Mouse (Mus musculus) myocyte (in vitro differentiated cells): ENCODE results near the gene Hjurp. TPM values are rescaled to one million over a fixed set of nuclear protein-coding genes. Genes with fewer than 3 reads are reported as not detected.

Experiments
- H3K27me3 ChIP-seq: one replicate; pipeline ENCODE4 v1.6.1; 2011; ENCODE audit not compliant: control insufficient read depth, insufficient read depth, insufficient read length
- H3K36me3 ChIP-seq: one replicate; pipeline ENCODE4 v1.6.1; 2011; ENCODE audit not compliant: control insufficient read depth, insufficient read depth
- H3K4me2 ChIP-seq: one replicate; pipeline ENCODE4 v1.6.1; 2011; ENCODE audit warnings: low read depth, control low read depth
- H3K4me3 ChIP-seq: one replicate; pipeline ENCODE4 v1.5.1; 2011; ENCODE audit warnings: mild to moderate bottlenecking, control low read depth, moderate library complexity
- H3K79me2 ChIP-seq: one replicate; pipeline ENCODE4 v1.6.1; 2011; ENCODE audit not compliant: control insufficient read depth, insufficient read depth
- H3ac ChIP-seq: one replicate; pipeline ENCODE4 v1.6.1; 2011; ENCODE audit not compliant: control insufficient read depth, insufficient read length
- CEBPB ChIP-seq: IDR thresholded peaks from 2 replicates; pipeline ENCODE4 v1.6.1; 2011; ENCODE audit warnings: mild to moderate bottlenecking, moderate library complexity; ENCODE audit not compliant: poor library complexity, insufficient read depth, severe bottlenecking
- E2F4 ChIP-seq: IDR thresholded peaks from one replicate; pipeline ENCODE4 v1.6.1; 2011; ENCODE audit warnings: mild to moderate bottlenecking, control low read depth, moderate library complexity; ENCODE audit not compliant: insufficient read depth
- MAX ChIP-seq: IDR thresholded peaks from one replicate; pipeline ENCODE4 v1.6.1; 2011; ENCODE audit warnings: low read depth, mild to moderate bottlenecking, control low read depth
- MYOD1 ChIP-seq, 3 experiments: IDR thresholded peaks; one replicate each; pipeline ENCODE4 v1.6.1; 2011; ENCODE audit warnings: control low read depth in 2 of 3, low read depth in 2 of 3, mild to moderate bottlenecking in 2 of 3, moderate library complexity in 1 of 3; ENCODE audit not compliant: insufficient read length in 2 of 3, control insufficient read depth in 1 of 3
- MYOG ChIP-seq, 3 experiments: IDR thresholded peaks; one replicate each; pipeline ENCODE4 v1.6.1; 2011; ENCODE audit warnings: control low read depth in 2 of 3, low read depth in 2 of 3, mild to moderate bottlenecking in 2 of 3; ENCODE audit not compliant: insufficient read length in 2 of 3, control insufficient read depth in 1 of 3, insufficient read depth in 1 of 3
- POLR2A ChIP-seq: IDR thresholded peaks from one replicate; pipeline ENCODE4 v1.6.1; 2011; ENCODE audit warnings: low read depth, mild to moderate bottlenecking, control low read depth, moderate library complexity; ENCODE audit not compliant: insufficient read length
- POLR2AphosphoS2 ChIP-seq: IDR thresholded peaks from one replicate; pipeline ENCODE4 v1.6.1; 2011; ENCODE audit warnings: low read depth, control low read depth; ENCODE audit not compliant: insufficient read length
- REST ChIP-seq: IDR thresholded peaks from one replicate; pipeline ENCODE4 v1.6.1; 2011; ENCODE audit warnings: mild to moderate bottlenecking, control low read depth, moderate library complexity; ENCODE audit not compliant: insufficient read depth, insufficient read length
- SRF ChIP-seq: IDR thresholded peaks from one replicate; pipeline ENCODE4 v1.6.1; 2011; ENCODE audit warnings: low read depth; ENCODE audit not compliant: control insufficient read depth, insufficient read length
- TCF12 ChIP-seq: IDR thresholded peaks from one replicate; pipeline ENCODE4 v1.6.1; 2011; ENCODE audit warnings: mild to moderate bottlenecking, control low read depth; ENCODE audit not compliant: poor library complexity, insufficient read depth, severe bottlenecking
- TCF3 ChIP-seq: IDR thresholded peaks from one replicate; pipeline ENCODE4 v1.6.1; 2011; ENCODE audit warnings: low read depth, control low read depth; ENCODE audit not compliant: insufficient read length
- USF1 ChIP-seq: IDR thresholded peaks from one replicate; pipeline ENCODE4 v1.6.1; 2011; ENCODE audit warnings: low read depth, mild to moderate bottlenecking, control low read depth, moderate library complexity
- polyA plus RNA-seq: library from polyadenylated mRNA; unstranded; fragments of >200 nt; fragmentation: generic; extraction: Trizol; gene quantifications from one replicate; pipeline ENCODE4 v1.2.1, GENCODE M21; 2012; ENCODE audit warnings: missing spikeins

Hjurp gene
- polyA plus RNA-seq, 1 experiment = 37.7 TPM

DNA sequence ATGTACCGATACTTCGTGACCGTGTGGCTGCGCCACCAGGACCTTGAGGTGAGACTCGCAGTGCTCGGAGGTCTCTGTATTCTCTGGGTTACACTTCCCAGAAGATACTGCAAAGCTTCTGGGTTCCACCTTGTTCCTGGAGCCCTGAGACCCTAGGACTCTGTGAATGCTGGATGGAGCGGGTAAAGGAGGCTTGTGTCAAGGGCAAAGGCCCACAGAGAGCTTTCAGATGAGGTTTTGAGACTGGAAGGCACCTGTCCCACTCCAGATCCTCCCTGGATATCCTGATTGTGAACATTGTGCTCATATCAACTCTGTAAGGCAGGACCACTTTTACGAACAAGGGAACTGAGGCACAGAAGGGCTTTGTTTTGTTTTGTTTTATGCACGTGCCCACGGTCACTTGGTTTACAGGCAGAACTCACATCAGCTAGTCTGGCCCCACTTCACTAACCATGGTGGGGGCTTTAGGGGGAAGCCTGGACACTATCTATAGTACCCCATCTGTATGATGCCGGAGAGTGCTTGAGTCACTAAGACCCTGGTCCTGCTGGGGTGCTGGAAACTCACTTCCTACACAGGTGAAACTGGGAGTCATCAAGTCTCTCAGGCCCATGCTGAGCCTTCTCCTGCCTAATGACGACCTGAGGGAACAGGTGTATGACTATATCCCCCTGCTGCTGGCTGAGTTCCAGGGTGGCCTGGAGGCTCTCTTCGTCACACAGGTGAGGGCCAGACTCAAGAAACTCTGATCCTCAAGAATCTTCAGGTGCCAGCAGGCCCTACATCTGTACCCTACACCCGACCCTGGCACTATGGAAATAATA lies 43.8 kb downstream of the Hjurp start:
- H3K36me3 ChIP-seq = no peaks in the 10 kb centered on the region
- no peak overlapping the region for H3K4me3 ChIP-seq
- no peak for TF ChIP-seq MYOG (IDR thresholded peaks at IDR 0.05; ENCODE audit: control insufficient read depth in 1 of 3, insufficient read depth in 1 of 3, insufficient read length in 2 of 3, low read depth in 2 of 3)
- TF ChIP-seq TCF12 = no peak
- no peak for TF ChIP-seq MYOD1 (IDR thresholded peaks at IDR 0.05; ENCODE audit: control insufficient read depth in 1 of 3, insufficient read length in 2 of 3, low read depth in 2 of 3)
- TF ChIP-seq SRF = no peak
- TF ChIP-seq MAX = no peak
- TF ChIP-seq REST = no peak
- TF ChIP-seq POLR2A = no peak
- TF ChIP-seq POLR2AphosphoS2 = no peak
- no peak for TF ChIP-seq USF1
- no peak for TF ChIP-seq CEBPB
- no peak overlapping the region for H3K4me2 ChIP-seq
- H3K27me3 ChIP-seq = peaks cover 23% of the 10 kb centered on the region
- H3ac ChIP-seq = no peak overlapping the region
- H3K79me2 ChIP-seq = no peaks in the 10 kb centered on the region

GRCm38 (mm10) chr1:88232664-88233380 lies 44.6 kb downstream of the Hjurp start:
- TF ChIP-seq MYOD1 (IDR thresholded peaks at IDR 0.05; ENCODE audit: control insufficient read depth in 1 of 3, insufficient read length in 2 of 3, low read depth in 2 of 3) (no peak), REST (no peak), USF1 (no peak), MYOG (IDR thresholded peaks at IDR 0.05; ENCODE audit: control insufficient read depth in 1 of 3, insufficient read depth in 1 of 3, insufficient read length in 2 of 3, low read depth in 2 of 3) (no peak), POLR2A (no peak), POLR2AphosphoS2 (no peak), CEBPB (no peak), SRF (no peak), TCF3 (no peak), E2F4 (no peak), MAX (no peak), TCF12 (no peak)
- no peaks in the 10 kb centered on the region for H3K79me2 ChIP-seq
- H3K4me2 ChIP-seq = no peak overlapping the region
- H3ac ChIP-seq = no peak overlapping the region
- H3K27me3 ChIP-seq = peaks cover 23% of the 10 kb centered on the region
- H3K4me3 ChIP-seq = no peak overlapping the region
- no peaks in the 10 kb centered on the region for H3K36me3 ChIP-seq

- H3K36me3 ChIP-seq = no peaks in the 10 kb centered on the region
- H3K27me3 ChIP-seq = peaks cover 16% of the 10 kb centered on the region
- H3K4me3 ChIP-seq = no peak overlapping the region
- no peak overlapping the region for H3K4me2 ChIP-seq
- H3ac ChIP-seq = no peak overlapping the region
- TF ChIP-seq REST (no peak), TCF3 (no peak), CEBPB (no peak), USF1 (no peak), TCF12 (no peak), MAX (no peak), POLR2A (no peak), MYOD1 (IDR thresholded peaks at IDR 0.05; ENCODE audit: control insufficient read depth in 1 of 3, insufficient read length in 2 of 3, low read depth in 2 of 3) (no peak), POLR2AphosphoS2 (no peak), E2F4 (no peak), MYOG (IDR thresholded peaks at IDR 0.05; ENCODE audit: control insufficient read depth in 1 of 3, insufficient read depth in 1 of 3, insufficient read length in 2 of 3, low read depth in 2 of 3) (no peak), SRF (no peak)
- no peaks in the 10 kb centered on the region for H3K79me2 ChIP-seq
Observed at GRCm38 (mm10) chr1:88231803-88232499, 45.5 kb downstream of the Hjurp start.

DNA sequence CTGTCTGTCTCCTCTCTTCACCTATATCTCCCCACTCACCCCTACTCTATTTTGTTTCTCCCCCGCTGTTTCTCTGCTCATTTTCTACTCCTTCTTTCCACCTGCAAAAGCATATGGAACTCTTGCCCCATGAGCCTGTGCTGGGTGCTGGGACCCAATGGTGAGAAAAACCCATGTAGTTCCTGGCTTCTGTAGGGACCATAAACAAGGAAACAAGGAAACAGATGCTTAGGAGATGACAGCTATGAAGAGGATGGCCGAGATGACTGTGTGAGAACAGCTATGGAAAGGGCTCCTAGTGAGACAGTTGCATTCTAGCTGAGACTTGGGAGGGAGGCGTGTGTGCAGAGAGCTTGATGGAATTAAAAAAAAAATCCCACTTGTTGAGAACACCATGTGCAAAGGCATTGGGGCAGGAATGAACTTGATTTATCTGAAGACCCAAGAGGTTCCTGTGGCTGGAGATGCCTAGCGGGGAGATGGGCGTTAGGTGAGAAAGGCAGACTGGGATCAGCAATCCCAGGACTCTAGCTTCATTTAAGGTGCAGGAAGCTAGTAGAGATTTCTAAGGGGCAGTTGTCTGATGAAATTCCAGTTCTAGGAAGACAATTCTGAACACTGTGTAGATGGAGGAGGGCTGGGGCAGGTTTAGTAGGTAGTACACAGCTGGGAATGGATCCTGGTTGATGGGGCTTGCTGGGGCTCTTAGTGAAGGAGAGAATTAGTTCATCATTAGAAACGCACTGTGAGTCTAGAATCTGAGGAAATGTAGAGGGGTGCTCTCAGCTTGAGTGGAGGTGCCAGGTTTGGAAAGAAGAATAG lies 46.2 kb downstream of the Hjurp start:
- H3K4me2 ChIP-seq = no peak overlapping the region
- H3K36me3 ChIP-seq = no peaks in the 10 kb centered on the region
- no peak for TF ChIP-seq MYOG (IDR thresholded peaks at IDR 0.05; ENCODE audit: control insufficient read depth in 1 of 3, insufficient read depth in 1 of 3, insufficient read length in 2 of 3, low read depth in 2 of 3)
- no peak for TF ChIP-seq REST
- TF ChIP-seq CEBPB = no peak
- no peak for TF ChIP-seq TCF3
- TF ChIP-seq POLR2AphosphoS2 = no peak
- TF ChIP-seq SRF = no peak
- no peak for TF ChIP-seq TCF12
- TF ChIP-seq E2F4 = no peak
- TF ChIP-seq MYOD1 (IDR thresholded peaks at IDR 0.05; ENCODE audit: control insufficient read depth in 1 of 3, insufficient read length in 2 of 3, low read depth in 2 of 3) = no peak
- TF ChIP-seq POLR2A = no peak
- no peak for TF ChIP-seq USF1
- no peak for TF ChIP-seq MAX
- peaks cover 16% of the 10 kb centered on the region for H3K27me3 ChIP-seq
- no peak overlapping the region for H3K4me3 ChIP-seq
- no peak overlapping the region for H3ac ChIP-seq
- no peaks in the 10 kb centered on the region for H3K79me2 ChIP-seq
